Mouse (Mus musculus) hindbrain, embryonic 15.5 days (tissue): ENCODE data around the gene Phc1. TPM values are rescaled to one million over a fixed set of nuclear protein-coding genes. Genes with fewer than 3 reads are reported as not detected.

Source experiments
- ATAC-seq: fragments of 200-750 bp; cut with Nextera tagmentation; 2 replicates; pipeline ENCODE4 v1.8.0; 2017; ENCODE audit warnings: low read depth, moderate number of reproducible peaks, moderate TSS enrichment; ENCODE audit not compliant: low FRiP score
- H3K27ac ChIP-seq: fragments of 300-500 bp; sonication (generic); replicated peaks from 2 replicates; pipeline ENCODE4 v1.5.1; 2015; ENCODE audit warnings: mild to moderate bottlenecking, inconsistent platforms
- H3K27me3 ChIP-seq: fragments of 300-500 bp; sonication (generic); 2 replicates; pipeline ENCODE4 v1.6.1; 2015; ENCODE audit warnings: control low read depth, inconsistent platforms
- H3K36me3 ChIP-seq: fragments of 300-500 bp; sonication (generic); 2 replicates; pipeline ENCODE4 v1.6.1; 2015; ENCODE audit warnings: control low read depth, inconsistent platforms
- H3K4me1 ChIP-seq: fragments of 300-500 bp; sonication (generic); replicated peaks from 2 replicates; pipeline ENCODE4 v1.6.1; 2015; ENCODE audit warnings: control low read depth, inconsistent platforms
- H3K4me2 ChIP-seq: fragments of 300-500 bp; sonication (generic); 2 replicates; pipeline ENCODE4 v1.6.1; 2015; ENCODE audit warnings: moderate library complexity, mild to moderate bottlenecking, inconsistent platforms
- H3K4me3 ChIP-seq: fragments of 300-500 bp; sonication (generic); 2 replicates; pipeline ENCODE4 v1.5.1; 2015; ENCODE audit warnings: mild to moderate bottlenecking, inconsistent platforms
- H3K9ac ChIP-seq: fragments of 300-500 bp; sonication (generic); 2 replicates; pipeline ENCODE4 v1.6.1; 2015; ENCODE audit warnings: inconsistent platforms
- H3K9me3 ChIP-seq: fragments of 300-500 bp; sonication (generic); 2 replicates; pipeline ENCODE4 v1.6.1; 2016; ENCODE audit warnings: control low read depth, inconsistent platforms
- WGBS: fragments of 180-500 bp; shearing (Covaris S2); methylation state at CpG from one replicate; pipeline ENCODE4 v1.1.7; 2015; 5-methylcytosine and 5-hydroxymethylcytosine counted together
- polyA plus RNA-seq: library from polyadenylated mRNA; unstranded; fragments of >200 nt; fragmentation: Nextera tagmentation; extraction: Ambion mirVana; gene quantifications from 2 replicates; pipeline ENCODE4 v1.2.1, GENCODE M21; 2015

The Phc1 gene
- polyA plus RNA-seq, 1 experiment from 2014 or later: 30.6 TPM

- Histone ChIP-seq H3K9me3 (no peaks in the 10 kb centered on the region), H3K4me1 (peaks cover 13% of the 10 kb centered on the region), H3K27me3 (no peaks in the 10 kb centered on the region), H3K4me3 (no peak overlapping the region), H3K27ac (no peak overlapping the region), H3K4me2 (no peak overlapping the region), H3K9ac (no peak overlapping the region), H3K36me3 (no peaks in the 10 kb centered on the region)
- 87% methylated on average over 3 of the region's 3 CpGs for WGBS
- ATAC-seq: no peak
These were observed 48.6 kb downstream of the Phc1 start for GRCm38 (mm10) chr6:122291735-122292134.

GRCm38 (mm10) chr6:122291264-122291663, 49.1 kb downstream of the Phc1 start:
- Histone ChIP-seq H3K36me3 (no peaks in the 10 kb centered on the region), H3K9ac (no peak overlapping the region), H3K27me3 (no peaks in the 10 kb centered on the region), H3K9me3 (no peaks in the 10 kb centered on the region), H3K4me2 (no peak overlapping the region), H3K27ac (no peak overlapping the region), H3K4me3 (no peak overlapping the region), H3K4me1 (peaks cover 9% of the 10 kb centered on the region)
- no peak for ATAC-seq
- 82% methylated on average over 2 of the region's 2 CpGs for WGBS

GRCm38 (mm10) chr6:122290253-122290652, 50.1 kb downstream of the Phc1 start:
- H3K9me3 ChIP-seq: no peaks in the 10 kb centered on the region
- H3K4me2 ChIP-seq: no peak overlapping the region
- 65% methylated on average over 3 of the region's 3 CpGs for WGBS
- no peak overlapping the region for H3K4me3 ChIP-seq
- H3K36me3 ChIP-seq: no peaks in the 10 kb centered on the region
- H3K9ac ChIP-seq: no peak overlapping the region
- no peaks in the 10 kb centered on the region for H3K27me3 ChIP-seq
- H3K4me1 ChIP-seq: no peaks in the 10 kb centered on the region
- H3K27ac ChIP-seq: no peak overlapping the region
- no peak for ATAC-seq

GRCm38 (mm10) chr6:122289313-122289712, 51.0 kb downstream of the Phc1 start:
- Histone ChIP-seq H3K4me1 (no peaks in the 10 kb centered on the region), H3K27ac (no peak overlapping the region), H3K27me3 (no peaks in the 10 kb centered on the region), H3K4me3 (no peak overlapping the region), H3K9me3 (no peaks in the 10 kb centered on the region), H3K36me3 (no peaks in the 10 kb centered on the region), H3K4me2 (no peak overlapping the region), H3K9ac (no peak overlapping the region)
- no peak for ATAC-seq
- WGBS: 68% methylated on average over 1 of the region's 1 CpGs

- H3K4me1 ChIP-seq: no peaks in the 10 kb centered on the region
- ATAC-seq: no peak
- 59% methylated on average over 1 of the region's 1 CpGs for WGBS
These were observed 52.1 kb downstream of the Phc1 start for GRCm38 (mm10) chr6:122288263-122288662.

GRCm38 (mm10) chr6:122284823-122285222, 55.5 kb downstream of the Phc1 start:
- Histone ChIP-seq H3K4me2 (no peak overlapping the region), H3K9me3 (no peaks in the 10 kb centered on the region), H3K36me3 (no peaks in the 10 kb centered on the region), H3K27me3 (no peaks in the 10 kb centered on the region), H3K9ac (no peak overlapping the region), H3K27ac (no peak overlapping the region), H3K4me1 (no peaks in the 10 kb centered on the region), H3K4me3 (no peak overlapping the region)
- 95% methylated on average over 1 of the region's 1 CpGs for WGBS
- ATAC-seq: no peak

More at GRCm38 (mm10) chr6:122288263-122288662, 52.1 kb downstream of the Phc1 start:
- no peak overlapping the region for H3K9ac ChIP-seq
- no peak overlapping the region for H3K4me3 ChIP-seq
- no peak overlapping the region for H3K27ac ChIP-seq
- H3K9me3 ChIP-seq: no peaks in the 10 kb centered on the region
- no peaks in the 10 kb centered on the region for H3K36me3 ChIP-seq
- H3K27me3 ChIP-seq: no peaks in the 10 kb centered on the region
- no peak overlapping the region for H3K4me2 ChIP-seq

GRCm38 (mm10) chr6:122284304-122284703, 56.1 kb downstream of the Phc1 start:
- no peak overlapping the region for H3K9ac ChIP-seq
- no peak overlapping the region for H3K4me2 ChIP-seq
- no peak for ATAC-seq

GRCm38 (mm10) chr6:122283429-122283828, 56.9 kb downstream of the Phc1 start:
- ATAC-seq: no peak
- H3K4me3 ChIP-seq: no peak overlapping the region
- H3K9ac ChIP-seq: no peak overlapping the region
- 90% methylated on average over 2 of the region's 2 CpGs for WGBS
- H3K27me3 ChIP-seq: no peaks in the 10 kb centered on the region
- no peaks in the 10 kb centered on the region for H3K9me3 ChIP-seq
- H3K4me2 ChIP-seq: no peak overlapping the region
- no peaks in the 10 kb centered on the region for H3K4me1 ChIP-seq
- H3K36me3 ChIP-seq: no peaks in the 10 kb centered on the region
- no peak overlapping the region for H3K27ac ChIP-seq

More at GRCm38 (mm10) chr6:122284304-122284703, 56.1 kb downstream of the Phc1 start:
- H3K27ac ChIP-seq: no peak overlapping the region
- WGBS: 82% methylated on average over 4 of the region's 4 CpGs
- no peak overlapping the region for H3K4me3 ChIP-seq
- no peaks in the 10 kb centered on the region for H3K36me3 ChIP-seq
- H3K4me1 ChIP-seq: no peaks in the 10 kb centered on the region
- no peaks in the 10 kb centered on the region for H3K27me3 ChIP-seq
- H3K9me3 ChIP-seq: no peaks in the 10 kb centered on the region

GRCm38 (mm10) chr6:122282782-122283181, 57.6 kb downstream of the Phc1 start, which contains the start of gene Klrg1:
TSS of gene Klrg1 (minus strand) at chr6:122282882.
- 89% methylated on average over 6 of the region's 6 CpGs for WGBS
- Histone ChIP-seq H3K9ac (no peak within 1 kb of the TSS), H3K27ac (no peak within 1 kb of the TSS), H3K4me2 (no peak within 1 kb of the TSS), H3K4me1 (no peaks in the 10 kb centered on the region), H3K4me3 (no peak within 1 kb of the TSS), H3K27me3 (no peaks in the 10 kb centered on the region), H3K9me3 (no peaks in the 10 kb centered on the region), H3K36me3 (no peaks in the 10 kb centered on the region)
- no peak for ATAC-seq

- Histone ChIP-seq H3K27me3 (no peaks in the 10 kb centered on the region), H3K9me3 (no peaks in the 10 kb centered on the region), H3K27ac (no peak overlapping the region), H3K36me3 (no peaks in the 10 kb centered on the region), H3K4me2 (no peak overlapping the region), H3K9ac (no peak overlapping the region), H3K4me3 (no peak overlapping the region), H3K4me1 (no peaks in the 10 kb centered on the region; the same call in 1 of the 2 replicates)
- WGBS: 87% methylated on average over 7 of the region's 7 CpGs
- no peak for ATAC-seq
These were observed 63.8 kb downstream of the Phc1 start for GRCm38 (mm10) chr6:122276565-122276964.

- Histone ChIP-seq H3K4me3 (no peak overlapping the region), H3K9ac (no peak overlapping the region), H3K4me2 (no peak overlapping the region), H3K36me3 (no peaks in the 10 kb centered on the region), H3K4me1 (no peaks in the 10 kb centered on the region; the same call in 1 of the 2 replicates), H3K9me3 (no peaks in the 10 kb centered on the region), H3K27me3 (no peaks in the 10 kb centered on the region), H3K27ac (no peak overlapping the region)
- 70% methylated on average over 5 of the region's 5 CpGs for WGBS
- no peak for ATAC-seq
These were observed 65.8 kb downstream of the Phc1 start for GRCm38 (mm10) chr6:122274546-122274945.

- Histone ChIP-seq H3K4me2 (no peak overlapping the region), H3K27ac (no peak overlapping the region), H3K4me3 (no peak overlapping the region), H3K36me3 (no peaks in the 10 kb centered on the region), H3K9ac (no peak overlapping the region), H3K4me1 (no peaks in the 10 kb centered on the region; the same call in 1 of the 2 replicates), H3K9me3 (no peaks in the 10 kb centered on the region), H3K27me3 (no peaks in the 10 kb centered on the region)
- WGBS: 81% methylated on average over 11 of the region's 11 CpGs
- no peak for ATAC-seq
These were observed 70.2 kb downstream of the Phc1 start for GRCm38 (mm10) chr6:122270152-122270551.

- H3K36me3 ChIP-seq: no peaks in the 10 kb centered on the region
- no peak for ATAC-seq
- no peaks in the 10 kb centered on the region for H3K27me3 ChIP-seq
- H3K9ac ChIP-seq: no peak overlapping the region
- H3K4me3 ChIP-seq: no peak overlapping the region
- H3K4me2 ChIP-seq: no peak overlapping the region
- H3K9me3 ChIP-seq: no peaks in the 10 kb centered on the region
- H3K4me1 ChIP-seq: no peaks in the 10 kb centered on the region
- no peak overlapping the region for H3K27ac ChIP-seq
- WGBS: 93% methylated on average over 4 of the region's 4 CpGs
These were observed 71.2 kb downstream of the Phc1 start for GRCm38 (mm10) chr6:122269170-122269569.
